Mouse (Mus musculus): ENCODE measurements at regions not wholly inside any gene's neighbourhood (a gene's known extent, or its start where the extent isn't known, plus 50 kb on each side); places are given as distances from the start of the nearest gene placed in this dataset.

DNA sequence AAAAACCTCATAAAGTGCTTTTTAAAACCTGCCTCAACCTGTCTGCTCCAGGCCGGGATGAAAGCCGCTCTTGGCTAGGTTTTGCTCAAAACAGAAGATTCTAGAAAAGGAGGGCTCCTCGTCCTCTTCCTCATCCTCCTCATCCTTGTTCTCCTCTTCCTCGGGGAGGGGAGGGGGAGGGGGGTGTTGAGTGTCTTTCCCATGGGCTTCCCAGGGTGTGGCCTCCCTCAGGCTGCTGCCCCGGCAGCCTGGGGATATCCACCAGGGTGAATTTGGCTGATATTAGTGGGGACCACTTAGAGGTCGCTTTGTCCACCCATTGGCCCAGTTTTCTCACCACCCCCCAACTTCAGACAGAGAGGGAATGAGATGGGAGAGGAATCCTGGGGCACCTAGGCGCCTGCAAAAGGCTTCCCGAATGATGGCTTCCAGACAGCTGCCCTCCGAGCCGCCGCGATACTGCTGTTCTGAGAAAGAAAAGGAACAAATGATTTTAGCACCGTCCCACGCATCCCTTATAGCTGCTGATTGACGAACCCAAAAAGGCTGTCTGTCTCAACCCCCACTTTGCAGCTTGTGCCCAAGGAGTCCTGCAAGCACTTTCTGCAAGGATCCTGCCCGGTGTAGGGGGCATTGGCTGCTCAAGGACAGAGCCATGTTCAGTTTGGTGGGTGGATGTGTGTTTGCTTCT, 115.5 kb downstream of the 2410131K14Rik start:
- no peak overlapping the region for H3K4me3 ChIP-seq (ENCODE audit: insufficient read depth, low read depth, low read length)
- H3K27ac ChIP-seq (ENCODE audit: insufficient read depth, low read depth, low read length): no peak overlapping the region
- peaks cover 16% of the 10 kb centered on the region for H3K4me1 ChIP-seq (ENCODE audit: control insufficient read depth, insufficient read depth, low read length)
- TF ChIP-seq POLR2A (IDR thresholded peaks at IDR 0.05; ENCODE audit: insufficient read depth, low read depth, low read length) (no peak), CTCF (IDR thresholded peaks at IDR 0.05; ENCODE audit: insufficient read depth, low read depth, low read length) (no peak)
- WGBS: 74% methylated on average over 16 of the region's 16 CpGs

DNA sequence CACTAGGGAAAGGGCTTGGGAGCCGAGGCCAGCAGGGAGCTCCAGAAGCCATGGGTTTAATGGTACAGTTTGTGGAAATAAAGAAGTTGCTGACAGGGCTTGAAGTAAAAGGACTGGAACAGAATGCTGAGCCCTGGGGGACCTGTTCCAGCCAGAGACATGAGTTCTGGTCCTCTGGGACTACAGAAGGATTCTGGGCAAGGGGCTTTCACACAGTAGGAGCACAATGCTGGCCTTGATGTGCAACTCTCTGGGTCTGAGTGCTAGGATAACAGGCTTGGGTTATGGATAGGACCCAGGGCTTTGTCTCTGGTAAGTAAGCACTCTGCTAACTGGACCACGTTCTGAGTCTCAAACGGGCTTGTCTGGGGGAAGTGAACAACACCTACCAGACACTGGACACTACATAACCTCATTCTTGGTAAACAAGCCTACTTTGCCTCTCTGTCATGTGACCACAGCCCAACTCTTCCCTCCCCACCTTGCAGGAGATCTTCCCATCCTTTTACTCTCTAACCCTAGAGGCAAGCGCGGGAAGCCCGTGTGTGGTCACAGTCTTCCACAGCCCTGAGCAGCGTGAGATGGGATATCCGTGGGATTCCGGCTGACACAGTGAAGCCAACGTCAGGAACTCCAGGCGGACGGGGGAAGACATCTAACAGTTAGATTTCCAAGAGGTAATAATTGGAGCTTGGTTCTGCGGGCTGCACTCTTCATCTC, 116.3 kb downstream of the 2410131K14Rik start:
- 87% methylated on average over 13 of the region's 13 CpGs for WGBS
- no peak overlapping the region for H3K4me3 ChIP-seq (ENCODE audit: insufficient read depth, low read depth, low read length)
- TF ChIP-seq POLR2A (IDR thresholded peaks at IDR 0.05; ENCODE audit: insufficient read depth, low read depth, low read length): no peak
- TF ChIP-seq CTCF (IDR thresholded peaks at IDR 0.05; ENCODE audit: insufficient read depth, low read depth, low read length): no peak
- H3K4me1 ChIP-seq (ENCODE audit: control insufficient read depth, insufficient read depth, low read length): peaks cover 9% of the 10 kb centered on the region
- H3K27ac ChIP-seq (ENCODE audit: insufficient read depth, low read depth, low read length): no peak overlapping the region

DNA sequence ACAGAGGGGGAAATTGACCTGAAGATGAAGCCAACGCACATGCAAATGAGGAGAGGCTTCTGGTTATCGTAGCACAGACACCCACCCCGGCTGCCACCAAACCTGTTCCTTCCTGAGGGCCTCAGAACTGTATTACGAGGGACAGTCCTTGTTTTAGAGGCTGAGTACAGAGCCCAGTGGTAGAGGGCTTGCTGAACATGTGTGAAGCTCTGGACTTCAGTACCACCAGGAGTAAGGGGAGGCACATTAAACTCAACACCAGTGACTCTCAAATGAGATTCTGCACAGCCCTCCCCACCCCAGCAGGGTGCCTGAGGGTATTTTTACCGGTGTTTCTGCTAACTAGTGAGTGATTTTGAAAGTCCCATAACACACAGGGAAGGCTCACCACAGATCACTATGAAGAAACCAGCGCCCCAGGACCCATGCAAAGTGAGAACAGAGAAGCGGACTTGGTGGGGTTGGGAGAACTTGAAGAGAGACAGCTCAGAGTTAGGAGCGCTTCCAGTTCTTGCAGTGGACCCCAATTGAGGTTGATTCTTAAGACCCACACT, 116.9 kb downstream of the 2410131K14Rik start:
- peaks cover 15% of the 10 kb centered on the region for H3K4me1 ChIP-seq (ENCODE audit: control insufficient read depth, insufficient read depth, low read length)
- no peak overlapping the region for H3K27ac ChIP-seq (ENCODE audit: insufficient read depth, low read depth, low read length)
- no peak overlapping the region for H3K4me3 ChIP-seq (ENCODE audit: insufficient read depth, low read depth, low read length)
- WGBS: 83% methylated on average over 8 of the region's 8 CpGs
- TF ChIP-seq POLR2A (IDR thresholded peaks at IDR 0.05; ENCODE audit: insufficient read depth, low read depth, low read length): no peak
- no peak for TF ChIP-seq CTCF (IDR thresholded peaks at IDR 0.05; ENCODE audit: insufficient read depth, low read depth, low read length)

GRCm38 (mm10) chr5:118362738-118363137, 117.7 kb downstream of the 2410131K14Rik start:
- Histone ChIP-seq H3K4me1 (ENCODE audit: control insufficient read depth, insufficient read depth, low read length) (peaks cover 17% of the 10 kb centered on the region), H3K4me3 (ENCODE audit: insufficient read depth, low read depth, low read length) (no peak overlapping the region), H3K27ac (ENCODE audit: insufficient read depth, low read depth, low read length) (no peak overlapping the region)
- TF ChIP-seq POLR2A (IDR thresholded peaks at IDR 0.05; ENCODE audit: insufficient read depth, low read depth, low read length) (no peak), CTCF (IDR thresholded peaks at IDR 0.05; ENCODE audit: insufficient read depth, low read depth, low read length) (no peak)
- 82% methylated on average over 4 of the region's 4 CpGs for WGBS

- Histone ChIP-seq H3K4me1 (ENCODE audit: control insufficient read depth, insufficient read depth, low read length) (peaks cover 17% of the 10 kb centered on the region), H3K4me3 (ENCODE audit: insufficient read depth, low read depth, low read length) (no peak overlapping the region), H3K27ac (ENCODE audit: insufficient read depth, low read depth, low read length) (no peak overlapping the region)
- TF ChIP-seq POLR2A (IDR thresholded peaks at IDR 0.05; ENCODE audit: insufficient read depth, low read depth, low read length): no peak
- TF ChIP-seq CTCF (IDR thresholded peaks at IDR 0.05; ENCODE audit: insufficient read depth, low read depth, low read length): no peak
- WGBS: 90% methylated on average over 6 of the region's 6 CpGs
These were observed 118.1 kb downstream of the 2410131K14Rik start for GRCm38 (mm10) chr5:118363154-118363553.

- WGBS: 97% methylated on average over 4 of the region's 4 CpGs
- H3K4me3 ChIP-seq (ENCODE audit: insufficient read depth, low read depth, low read length): no peak overlapping the region
- peaks cover 17% of the 10 kb centered on the region for H3K4me1 ChIP-seq (ENCODE audit: control insufficient read depth, insufficient read depth, low read length)
- TF ChIP-seq CTCF (IDR thresholded peaks at IDR 0.05; ENCODE audit: insufficient read depth, low read depth, low read length): no peak
- no peak for TF ChIP-seq POLR2A (IDR thresholded peaks at IDR 0.05; ENCODE audit: insufficient read depth, low read depth, low read length)
- no peak overlapping the region for H3K27ac ChIP-seq (ENCODE audit: insufficient read depth, low read depth, low read length)
These were observed 119.6 kb downstream of the 2410131K14Rik start for GRCm38 (mm10) chr5:118364646-118365045.

GRCm38 (mm10) chr5:118365196-118365595, 120.2 kb downstream of the 2410131K14Rik start:
- no peak for TF ChIP-seq CTCF (IDR thresholded peaks at IDR 0.05; ENCODE audit: insufficient read depth, low read depth, low read length)
- TF ChIP-seq POLR2A (IDR thresholded peaks at IDR 0.05; ENCODE audit: insufficient read depth, low read depth, low read length): no peak
- 93% methylated on average over 7 of the region's 7 CpGs for WGBS
- Histone ChIP-seq H3K4me1 (ENCODE audit: control insufficient read depth, insufficient read depth, low read length) (peaks cover 15% of the 10 kb centered on the region), H3K4me3 (ENCODE audit: insufficient read depth, low read depth, low read length) (no peak overlapping the region), H3K27ac (ENCODE audit: insufficient read depth, low read depth, low read length) (no peak overlapping the region)

DNA sequence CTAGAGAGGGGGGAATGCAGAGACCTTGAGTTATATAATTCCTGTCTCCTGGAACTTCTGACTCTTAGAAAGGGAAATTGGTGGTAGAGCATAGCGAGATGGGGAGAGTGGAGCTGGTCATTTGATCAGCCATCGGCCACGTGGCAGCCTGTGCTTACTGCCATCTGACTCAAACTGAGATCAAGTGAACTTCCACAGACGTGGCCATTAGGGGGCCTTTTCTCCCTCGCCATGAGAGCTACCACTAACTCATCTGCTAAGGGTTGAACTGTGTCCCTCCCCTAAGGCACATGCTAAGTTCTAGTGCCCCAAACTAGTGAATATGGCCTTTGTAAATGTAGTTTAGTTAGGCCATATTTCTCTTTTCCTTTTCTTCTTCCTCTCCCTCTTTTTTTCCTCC, 120.6 kb downstream of the 2410131K14Rik start:
- Histone ChIP-seq H3K27ac (ENCODE audit: insufficient read depth, low read depth, low read length) (no peak overlapping the region), H3K4me1 (ENCODE audit: control insufficient read depth, insufficient read depth, low read length) (peaks cover 10% of the 10 kb centered on the region), H3K4me3 (ENCODE audit: insufficient read depth, low read depth, low read length) (no peak overlapping the region)
- 66% methylated on average over 5 of the region's 5 CpGs for WGBS
- TF ChIP-seq POLR2A (IDR thresholded peaks at IDR 0.05; ENCODE audit: insufficient read depth, low read depth, low read length): no peak
- TF ChIP-seq CTCF (IDR thresholded peaks at IDR 0.05; ENCODE audit: insufficient read depth, low read depth, low read length): no peak

- TF ChIP-seq POLR2A (IDR thresholded peaks at IDR 0.05; ENCODE audit: insufficient read depth, low read depth, low read length): no peak
- TF ChIP-seq CTCF (IDR thresholded peaks at IDR 0.05; ENCODE audit: insufficient read depth, low read depth, low read length): no peak
- Histone ChIP-seq H3K4me3 (ENCODE audit: insufficient read depth, low read depth, low read length) (no peak overlapping the region), H3K27ac (ENCODE audit: insufficient read depth, low read depth, low read length) (peak overlapping the region; percentile 3), H3K4me1 (ENCODE audit: control insufficient read depth, insufficient read depth, low read length) (peaks cover 8% of the 10 kb centered on the region)
- 37% methylated on average over 11 of the region's 11 CpGs for WGBS
These were observed 122.0 kb downstream of the 2410131K14Rik start for GRCm38 (mm10) chr5:118367047-118367446.
